Mouse (Mus musculus) embryo, embryonic 11 days (tissue): ENCODE measurements around the gene Stk19.

ENCODE experiments used
- DNase-seq: peaks from one replicate; pipeline ENCODE4 v3.0.0-alpha.2; 2015

Stk19 gene

DNA sequence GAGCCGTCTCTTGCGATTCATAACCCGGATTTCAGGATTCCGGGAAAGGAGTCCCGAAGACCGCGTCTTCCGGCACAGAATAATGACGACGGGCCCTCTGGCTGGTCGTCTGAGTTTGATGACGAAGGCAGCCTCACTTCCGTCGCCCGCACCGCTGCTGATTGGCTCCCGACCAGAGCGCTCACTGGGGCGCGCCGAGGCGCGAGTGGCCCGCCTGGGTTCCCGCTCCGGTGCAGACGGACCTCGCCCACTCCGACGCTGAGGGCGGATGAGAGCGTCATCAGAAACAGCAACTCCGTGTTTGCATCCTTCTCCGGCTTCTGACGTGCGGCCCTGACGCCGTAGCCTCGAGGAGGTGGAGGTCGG, at the start of gene Stk19, which contains the start of gene Dxo:
Gene Stk19 (minus strand): TSS at position 90 of the 366 bp plus-strand sequence.
Gene Dxo (plus strand): TSS at position 164 of the 366 bp plus-strand sequence.
- peak; percentile 98 for DNase-seq

DNA sequence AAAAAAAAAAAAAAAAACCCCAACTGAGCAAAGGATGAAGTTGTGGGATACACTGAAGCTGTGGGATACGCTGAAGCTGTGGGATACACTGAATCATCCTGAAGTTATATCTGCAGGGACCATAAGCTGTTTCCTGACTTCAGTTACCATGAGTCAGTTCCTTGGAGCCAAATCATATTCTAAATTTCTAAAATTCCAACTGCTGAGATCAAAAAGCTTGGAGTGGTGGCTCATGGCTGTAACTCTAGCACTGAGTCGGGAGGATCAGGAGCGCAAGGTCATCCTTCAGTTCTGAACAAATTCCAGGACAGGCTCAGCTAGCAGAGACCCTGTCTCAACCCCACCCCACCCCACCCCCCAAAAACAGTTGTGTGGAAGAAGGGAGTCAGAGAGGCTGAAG, 48.9 kb upstream of the Stk19 start:
- DNase-seq, result no peak

DNA sequence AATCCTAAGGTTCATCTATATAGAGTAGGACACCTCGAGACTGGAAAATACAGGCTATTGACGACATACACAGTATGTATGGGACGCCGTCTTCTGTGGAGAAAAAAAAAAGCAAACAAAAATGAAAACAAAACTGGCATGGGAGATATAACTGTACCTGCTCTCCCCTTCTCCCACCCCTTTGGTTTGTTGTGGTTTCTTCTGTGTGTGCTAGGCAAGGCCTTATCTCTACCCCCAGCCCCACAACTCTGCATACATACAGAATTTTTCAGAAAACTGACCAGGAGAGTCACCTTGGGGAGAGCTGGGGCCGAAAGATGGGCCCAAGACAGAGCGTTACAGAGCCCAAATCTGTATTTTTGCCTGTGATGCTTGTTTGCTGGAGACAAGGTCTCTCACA, 48.0 kb upstream of the Stk19 start:
- no peak for DNase-seq

DNA sequence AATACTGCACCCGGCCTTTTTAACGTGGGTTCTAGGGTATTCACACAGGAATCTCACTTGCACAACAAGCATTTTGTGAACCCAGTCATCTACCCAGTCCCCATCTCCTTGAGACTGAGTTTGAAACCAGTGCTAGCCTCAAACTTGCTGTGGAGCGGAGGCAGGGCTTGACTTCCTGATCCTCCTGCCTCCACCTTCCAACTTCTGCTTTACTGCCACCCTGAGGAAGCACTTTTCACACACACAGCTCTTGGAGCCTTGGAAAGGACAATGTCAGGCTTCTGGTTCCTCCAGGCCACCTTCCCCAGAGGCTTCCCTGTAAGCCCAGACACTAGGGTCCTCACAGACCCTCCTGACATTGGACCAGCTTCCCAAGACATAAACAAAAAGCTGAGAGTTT, 46.6 kb upstream of the Stk19 start:
- no peak for DNase-seq

DNA sequence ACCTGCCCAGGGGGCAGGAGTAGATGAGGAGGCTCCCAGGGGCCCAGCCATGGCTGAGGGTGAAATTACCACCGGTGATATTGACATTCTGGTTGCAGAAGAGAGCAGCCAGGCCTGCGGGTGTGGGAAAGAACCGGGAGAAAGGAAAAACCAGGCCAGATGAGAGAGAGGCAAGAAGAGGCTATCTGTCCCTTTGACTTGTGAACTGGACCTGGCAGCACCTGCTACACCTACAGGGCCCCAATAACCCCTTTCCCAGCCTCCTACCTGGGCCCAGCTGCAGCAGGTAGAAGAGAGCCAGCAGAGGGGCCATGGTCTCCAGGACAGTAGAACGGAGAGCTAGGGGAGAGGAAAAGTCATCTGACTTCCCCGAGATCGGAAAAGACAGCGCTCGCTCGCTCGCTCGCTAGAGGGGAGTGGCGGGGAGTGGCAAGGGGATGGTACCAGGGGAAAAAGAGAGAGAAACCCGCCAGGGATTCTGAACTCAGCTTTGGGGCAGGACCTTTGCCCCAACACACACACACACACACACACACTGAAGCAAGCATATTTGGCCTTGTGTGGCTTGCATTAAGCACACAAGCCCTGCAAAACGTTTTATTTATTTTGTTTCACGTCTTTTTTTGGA, 45.1 kb upstream of the Stk19 start, which contains the start of gene Gm20547:
Gene Gm20547 (minus strand): TSS at position 360 of the 628 bp plus-strand sequence.
- no peak for DNase-seq

DNA sequence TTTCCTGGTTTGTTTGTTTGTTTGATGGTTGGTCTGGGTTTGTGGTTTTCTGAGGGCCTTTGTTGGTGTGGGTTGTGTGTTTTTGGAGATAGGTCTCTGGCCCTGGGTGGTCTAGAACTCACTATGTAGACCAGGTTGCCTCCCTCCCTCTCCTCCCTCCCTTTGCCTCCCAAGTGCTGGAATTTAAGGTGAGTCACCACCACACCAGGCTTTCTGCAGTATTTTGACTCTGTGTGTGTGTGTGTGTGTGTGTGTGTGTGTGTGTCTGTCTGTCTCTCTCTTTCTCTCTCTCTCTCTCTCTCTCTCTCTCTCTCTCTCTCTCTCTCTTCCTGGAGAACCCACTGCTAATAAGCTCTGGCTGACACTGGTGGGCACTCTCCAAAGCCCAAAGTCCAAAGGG, 44.4 kb upstream of the Stk19 start:
- DNase-seq, result no peak

DNA sequence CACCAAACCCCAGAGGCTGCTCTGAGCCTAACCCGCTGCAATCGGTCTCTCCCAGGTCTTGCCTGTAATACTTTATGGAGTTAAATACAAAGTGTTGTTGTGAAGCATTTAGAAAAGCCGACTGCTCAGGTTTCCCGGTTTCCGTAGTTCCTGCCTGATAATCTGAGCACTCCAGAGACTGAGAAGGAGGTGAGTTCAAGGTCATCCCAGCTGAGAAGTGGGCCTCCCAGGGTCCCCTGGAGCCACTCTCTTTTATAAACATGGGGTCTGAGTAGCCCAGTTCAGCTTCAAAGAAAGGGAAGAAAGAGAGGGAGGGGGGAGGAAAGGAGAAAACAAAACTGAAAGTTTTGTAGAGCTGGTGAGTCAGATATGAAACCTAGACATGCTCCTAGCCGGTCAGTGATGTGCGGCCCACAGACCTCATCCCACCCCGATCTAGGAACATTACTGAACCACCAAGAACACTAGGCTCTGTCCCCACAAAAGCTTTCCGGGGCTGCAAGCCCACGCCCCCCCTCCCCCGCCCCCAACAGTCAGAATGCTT, 42.7 kb upstream of the Stk19 start, which contains the start of gene Zbtb12:
Gene Zbtb12 (plus strand): TSS at position 148 of the 544 bp plus-strand sequence.
- no peak for DNase-seq

DNA sequence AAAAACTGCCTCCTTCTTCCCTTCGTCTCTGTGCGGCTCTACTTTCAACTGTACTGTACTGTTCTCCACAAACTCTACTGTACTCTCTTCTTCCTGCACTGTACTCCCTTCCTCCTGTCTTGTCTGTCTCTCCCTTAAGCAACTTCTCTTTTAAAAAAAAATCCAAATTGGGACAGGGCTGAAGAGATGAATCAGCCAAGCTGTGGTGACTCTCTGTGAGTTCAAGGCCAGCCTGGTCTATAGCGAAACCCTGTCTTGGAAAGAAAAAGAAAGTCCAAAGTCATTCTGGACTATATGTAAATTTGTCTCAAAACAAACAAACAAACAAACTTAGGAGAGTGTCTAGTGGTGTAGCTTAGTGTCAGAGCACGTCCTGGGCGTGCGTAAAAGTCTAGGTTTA, 37.6 kb upstream of the Stk19 start:
- no peak for DNase-seq

DNA sequence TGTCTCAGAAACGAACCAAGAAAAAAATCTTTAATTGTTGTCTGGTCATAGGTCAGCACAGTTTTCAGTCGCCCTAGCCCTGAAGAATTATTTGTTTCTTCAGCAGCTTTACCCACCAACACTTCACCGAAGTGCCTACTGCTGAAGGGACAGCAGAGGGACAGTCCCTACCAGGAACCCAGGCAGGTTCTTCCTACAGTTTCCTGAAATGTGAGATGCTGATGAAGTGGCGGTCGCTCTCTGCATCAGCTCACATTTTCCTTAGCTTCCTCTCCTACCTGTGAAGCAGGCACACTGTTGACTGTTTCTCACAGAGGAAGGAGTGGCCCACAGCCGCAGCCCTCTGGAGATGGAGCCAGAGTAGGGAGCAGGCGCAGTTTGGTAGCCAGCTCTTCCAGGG, 29.2 kb upstream of the Stk19 start:
- no peak for DNase-seq

DNA sequence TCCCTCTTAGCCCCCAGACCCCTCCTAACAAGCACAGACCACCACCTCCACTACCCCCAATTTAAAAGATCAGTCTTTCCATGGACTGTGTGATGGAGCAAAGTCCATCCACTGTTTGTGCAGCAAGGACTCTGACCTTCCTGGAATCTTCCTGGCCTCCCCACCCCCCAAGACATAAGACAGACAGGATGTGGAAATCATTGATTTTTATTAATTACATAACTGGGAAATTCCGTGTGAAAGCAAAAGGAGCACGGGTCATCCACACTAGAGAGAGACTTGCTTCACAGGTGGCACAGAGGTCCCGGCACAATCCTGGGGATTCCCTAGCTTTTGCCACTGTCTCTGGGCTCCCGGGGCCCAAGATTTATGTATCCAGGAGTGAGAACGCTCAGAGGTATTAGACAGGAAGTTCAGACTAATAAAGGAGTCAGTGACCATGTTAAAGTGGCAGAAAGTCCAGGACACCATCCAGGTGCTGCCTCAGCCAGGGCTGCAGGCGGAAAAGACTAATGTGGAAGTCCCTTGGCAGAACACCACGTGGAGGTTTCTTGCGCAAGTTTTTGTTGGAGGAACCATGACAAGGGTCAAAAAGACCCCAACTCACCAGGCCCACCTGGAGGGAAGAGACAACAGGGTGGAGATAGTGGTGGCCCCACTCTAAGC, 25.8 kb upstream of the Stk19 start, which contains the start of gene Cfb:
Gene Cfb (minus strand): TSS at position 103 of the 666 bp plus-strand sequence.
- no peak for DNase-seq

DNA sequence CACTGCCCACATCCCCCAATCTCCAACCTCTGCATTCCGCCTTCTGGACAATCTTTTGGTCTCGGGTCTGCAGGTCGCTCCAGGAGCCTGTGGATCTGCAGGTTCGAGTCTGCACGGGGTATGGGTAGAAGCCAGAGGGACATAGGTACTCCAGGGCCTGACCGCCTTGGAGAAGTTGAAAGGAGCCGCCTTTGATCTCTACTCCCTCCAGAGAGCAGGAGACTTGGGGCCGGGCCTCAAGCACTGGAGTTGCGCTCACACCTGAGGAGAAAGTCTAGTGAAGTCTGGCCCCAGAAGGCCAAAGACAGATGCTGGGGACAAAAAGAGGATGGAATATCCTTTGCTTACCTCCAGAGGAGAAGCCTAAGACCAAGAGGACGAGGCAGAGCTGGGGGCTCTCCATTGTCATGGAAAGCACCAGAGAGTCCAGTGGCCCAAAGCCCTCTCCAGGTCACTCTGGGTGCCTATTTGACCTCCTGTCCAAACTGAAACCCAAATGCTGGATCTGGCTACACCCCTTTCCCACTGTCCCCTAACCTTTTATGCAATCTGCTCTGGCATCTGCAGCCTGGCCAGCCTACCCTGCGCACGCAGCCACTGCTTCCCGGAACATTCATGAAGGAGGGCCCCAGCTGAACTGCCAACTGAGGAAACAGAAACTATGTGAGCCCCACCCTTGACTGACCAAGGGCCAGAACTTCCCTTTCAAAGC, 25.1 kb upstream of the Stk19 start:
- no peak for DNase-seq

DNA sequence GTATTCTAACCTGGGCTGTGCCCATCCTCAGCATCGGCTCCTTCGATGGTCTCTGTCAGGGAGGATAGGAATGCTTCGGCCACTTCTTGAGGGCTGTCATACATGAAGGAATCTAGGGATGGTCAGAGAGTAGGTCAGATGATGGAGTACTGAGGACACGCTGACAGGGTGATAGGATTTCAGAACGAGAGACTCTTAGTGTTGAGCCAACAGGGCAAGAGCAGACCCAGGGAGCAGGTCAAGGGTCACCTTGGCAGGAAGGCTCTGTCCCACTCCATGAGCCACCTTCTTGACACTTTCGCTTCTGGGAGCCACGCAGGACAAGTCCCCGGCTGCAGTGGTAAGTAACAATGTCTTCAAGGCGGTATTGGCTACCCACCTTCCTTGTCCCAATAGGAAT, 23.8 kb upstream of the Stk19 start:
- no peak for DNase-seq

DNA sequence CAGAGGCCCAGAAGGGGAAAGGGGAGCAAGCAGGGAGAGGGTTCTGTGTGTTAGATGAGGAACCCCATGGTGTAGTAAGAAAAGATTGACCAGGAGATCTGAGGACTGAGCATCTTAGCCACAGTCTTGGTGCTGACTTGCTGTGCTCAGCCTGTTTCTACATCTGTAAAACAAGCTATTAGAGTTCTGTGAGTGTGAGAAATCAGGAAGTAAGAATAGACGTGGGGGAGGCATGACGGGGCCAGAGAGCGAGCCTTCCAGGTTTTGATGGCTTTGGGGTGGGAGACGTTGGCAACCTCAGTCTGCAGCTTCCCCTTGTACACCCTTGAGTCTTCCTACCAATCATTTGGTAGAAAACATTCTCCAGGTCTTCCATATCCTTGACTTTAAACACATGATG, 21.9 kb upstream of the Stk19 start:
- DNase-seq, result no peak

DNA sequence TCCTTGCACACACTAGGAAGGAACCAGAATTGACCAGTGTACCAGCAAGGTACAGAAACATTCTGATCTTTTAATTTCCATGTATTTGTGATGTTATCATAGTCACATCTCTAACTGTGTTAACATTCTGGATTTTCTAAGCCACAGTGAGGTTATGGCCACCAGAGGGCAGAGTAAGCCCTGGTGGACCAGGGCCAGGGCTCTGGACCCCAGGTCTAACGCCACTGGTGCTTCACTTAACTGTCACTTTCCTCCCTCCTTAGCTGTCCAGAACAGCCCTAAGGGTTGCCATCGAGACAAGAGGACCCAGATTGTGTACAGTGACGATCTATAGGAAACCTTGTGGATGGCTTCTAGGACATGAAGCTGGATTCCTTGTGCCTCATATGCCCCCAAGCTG, 19.1 kb upstream of the Stk19 start:
- peak; percentile 72 for DNase-seq

DNA sequence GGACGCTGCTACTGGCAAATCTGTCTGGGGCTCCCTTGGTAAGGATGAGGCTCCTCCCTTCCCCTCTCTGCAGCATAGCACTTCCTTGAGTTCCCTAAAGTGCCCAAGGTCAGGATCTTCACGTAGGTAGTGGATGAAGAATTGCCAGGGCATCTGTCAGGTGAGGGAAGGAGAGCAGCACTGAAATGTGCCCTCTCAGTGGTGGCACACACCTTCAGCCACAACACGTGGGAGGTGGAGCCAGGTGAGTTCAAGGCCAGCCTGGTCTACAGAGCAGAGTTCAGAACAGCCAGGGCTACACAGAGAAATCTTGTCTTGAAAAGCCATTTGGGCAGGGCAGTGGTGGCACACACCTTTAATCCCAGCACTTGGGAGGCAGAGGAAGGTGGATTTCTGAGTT, 18.0 kb upstream of the Stk19 start:
- DNase-seq, result no peak

DNA sequence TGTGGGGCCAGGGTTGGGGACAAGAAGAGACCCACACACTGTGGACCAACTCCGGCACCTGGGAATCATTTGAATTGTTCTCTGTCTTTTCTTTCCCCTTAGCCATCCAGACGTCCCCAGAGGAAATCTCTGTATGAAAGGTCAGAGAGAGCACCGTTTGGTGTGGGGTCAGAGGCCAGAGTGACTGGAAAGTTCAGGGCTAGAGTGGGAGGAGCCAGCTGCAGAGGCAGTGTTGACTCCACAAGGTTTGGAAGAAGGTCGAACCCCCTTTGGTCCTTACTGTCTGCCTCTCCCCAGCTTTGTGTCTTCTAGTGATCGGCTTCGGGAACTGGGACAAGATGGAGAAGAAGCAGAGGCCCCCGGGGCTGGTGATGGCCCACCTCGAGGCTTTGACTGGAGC, 16.8 kb upstream of the Stk19 start:
- DNase-seq, result no peak

DNA sequence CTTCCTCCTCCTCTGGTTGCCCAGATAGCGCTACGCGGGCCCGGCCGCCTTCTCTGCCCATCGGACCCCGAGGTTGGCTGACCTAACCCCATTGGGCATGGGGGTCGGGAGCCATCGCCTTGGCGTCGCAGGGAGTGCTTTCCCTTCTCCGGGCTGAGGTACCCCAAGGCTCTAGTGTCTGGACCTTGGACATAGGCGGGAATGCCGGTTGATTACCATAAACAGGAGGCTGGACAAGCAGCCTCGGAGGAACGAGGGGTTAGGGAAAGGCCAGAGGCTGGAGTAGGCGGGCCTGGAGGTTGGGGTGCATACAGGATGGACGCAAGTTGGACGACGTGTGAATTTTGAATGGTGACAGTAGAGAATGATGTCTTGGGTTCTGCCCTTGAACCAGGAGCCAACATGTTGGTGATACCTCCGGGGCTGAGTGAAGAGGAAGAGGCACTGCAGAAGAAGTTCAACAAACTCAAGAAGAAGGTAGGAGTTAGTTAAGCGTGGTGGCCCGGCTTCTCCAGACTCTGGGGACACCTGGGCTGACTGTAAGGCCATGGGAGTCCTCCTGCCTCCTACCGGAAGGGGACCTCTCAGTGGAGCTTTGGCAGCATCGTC, 13.9 kb upstream of the Stk19 start:
- DNase-seq, result no peak

DNA sequence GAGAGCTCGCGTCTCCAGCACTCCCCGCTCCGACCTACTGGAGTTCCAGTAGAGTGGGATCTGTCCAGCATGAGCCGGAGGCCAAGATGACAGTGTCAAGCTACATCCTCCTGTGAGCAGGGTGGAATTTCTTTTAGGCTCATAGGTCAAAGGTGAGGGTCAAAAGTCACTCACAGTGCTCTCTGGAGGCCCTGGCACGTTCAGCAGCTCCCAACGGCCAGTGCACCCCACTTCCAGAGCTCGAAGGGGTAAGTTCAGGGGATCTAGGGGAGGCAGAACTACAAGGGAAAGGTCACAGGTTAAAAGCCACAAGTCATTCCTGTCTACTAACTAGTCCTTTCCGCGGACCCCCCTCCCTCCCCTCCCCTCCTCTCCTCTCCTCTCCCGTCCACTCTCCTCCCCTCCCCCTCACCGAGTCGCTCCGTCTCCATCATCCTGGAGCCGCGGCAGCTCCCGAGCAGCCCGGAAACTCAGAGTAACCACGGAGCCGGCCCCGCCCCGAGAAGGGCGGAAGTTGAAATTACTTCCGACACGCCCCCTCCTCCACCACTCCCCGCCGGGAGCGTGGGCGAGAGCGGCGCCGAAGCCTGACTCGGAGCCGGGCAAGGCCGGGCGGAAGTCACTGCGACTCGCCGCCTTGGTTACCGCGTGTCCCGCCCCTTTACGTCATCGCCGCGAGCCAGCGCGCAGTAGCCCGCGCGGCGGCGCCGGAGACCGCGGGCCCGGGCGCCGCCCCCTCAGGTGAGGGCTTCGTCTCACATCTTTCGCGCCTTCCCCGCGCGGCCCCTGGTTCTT, 13.2 kb upstream of the Stk19 start, which contains the start of the genes Skiv2l and Nelfe:
Gene Skiv2l (minus strand): TSS at position 489 of the 795 bp plus-strand sequence.
Gene Nelfe (plus strand): TSS at position 670 of the 795 bp plus-strand sequence.
- DNase-seq, result peak; percentile 99

DNA sequence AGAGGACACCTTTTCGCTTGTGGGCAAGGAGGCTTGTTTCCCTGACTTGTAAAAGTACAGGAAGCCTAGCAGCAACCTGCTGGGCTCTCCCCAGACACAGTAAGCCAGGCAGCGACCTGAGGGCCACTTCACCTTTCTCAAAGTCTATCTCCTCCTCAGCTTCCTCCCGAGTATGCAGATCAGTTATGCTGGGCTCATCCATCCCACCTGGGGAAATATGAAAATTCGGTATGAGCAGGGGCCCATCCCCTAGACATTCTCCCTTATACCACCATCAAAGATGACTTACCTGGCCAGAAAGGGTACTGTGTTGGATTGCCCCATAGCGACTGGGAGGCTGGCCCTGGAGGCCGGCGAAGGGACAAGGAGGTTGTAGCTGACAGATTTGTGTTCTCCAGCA, 10.9 kb upstream of the Stk19 start:
- DNase-seq, result no peak

DNA sequence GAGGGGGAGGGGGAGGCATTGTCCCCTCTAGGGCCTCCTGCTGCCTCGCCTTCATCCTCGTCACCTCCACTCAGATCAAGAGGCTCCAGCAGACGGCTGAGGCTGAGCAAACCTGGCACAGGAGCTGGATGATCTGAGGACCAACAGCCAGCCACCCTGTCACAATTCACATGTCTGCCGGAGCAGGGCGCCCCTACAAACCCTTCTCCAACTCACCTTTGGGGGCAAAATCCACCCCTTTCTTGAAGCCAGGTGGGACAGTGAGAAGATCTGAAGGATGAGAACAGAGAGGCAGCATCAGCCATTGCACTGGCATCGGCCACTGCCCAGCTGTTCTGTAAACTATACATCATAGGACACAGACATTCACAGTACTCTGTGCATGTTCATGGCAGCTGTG, 10.4 kb upstream of the Stk19 start:
- DNase-seq, result no peak

DNA sequence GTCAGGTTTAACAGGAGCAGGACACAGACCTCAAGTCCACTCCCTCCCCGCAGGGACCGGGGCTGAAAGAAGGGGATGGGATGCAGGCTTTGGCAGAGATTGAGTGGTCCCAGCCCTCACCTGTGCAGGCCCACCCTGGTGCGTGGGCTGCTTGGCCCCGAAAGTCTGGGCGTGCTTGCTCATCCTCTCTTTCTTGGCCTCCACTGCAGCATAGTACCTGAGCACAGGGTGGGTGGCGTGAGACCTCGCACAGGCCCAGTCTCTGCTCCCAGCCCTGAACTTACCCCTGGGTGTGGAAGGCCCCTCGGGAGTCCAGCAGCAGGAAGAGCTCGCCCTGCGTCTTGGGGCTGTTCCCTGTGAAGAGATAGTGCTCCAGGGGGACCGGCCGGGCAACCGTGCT, 8.1 kb upstream of the Stk19 start:
- no peak for DNase-seq

DNA sequence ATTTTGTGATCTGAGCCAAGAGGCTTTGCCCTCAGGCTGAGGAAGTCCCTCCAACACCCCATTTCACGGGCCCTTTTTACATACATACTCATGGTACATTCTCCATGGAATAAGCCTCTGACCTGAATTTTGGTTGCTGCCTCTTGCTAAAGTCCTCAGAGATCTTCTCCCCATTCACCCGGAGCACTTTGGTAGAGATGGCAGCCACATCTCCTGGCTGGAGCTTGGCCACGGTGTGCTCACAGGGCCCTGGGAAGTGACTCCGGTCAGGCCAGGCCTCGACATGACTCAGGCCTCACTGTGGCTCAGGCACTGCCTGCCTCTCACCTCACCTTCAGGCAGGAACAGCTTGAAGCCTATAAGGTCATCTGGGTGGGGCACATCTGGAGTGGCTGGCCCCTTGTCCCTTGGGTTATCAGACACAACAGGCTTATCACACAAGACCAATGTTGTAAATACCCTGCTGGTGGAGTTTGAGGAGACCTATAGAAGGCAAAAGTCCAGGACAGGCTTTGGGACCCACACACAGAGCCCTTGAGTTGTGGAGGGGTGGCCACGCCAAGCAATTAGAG, 4.1 kb upstream of the Stk19 start:
- DNase-seq, result no peak
